Mouse (Mus musculus) erythroblast, embryonic 14.5 days (primary cell): Measurements from ENCODE around the gene Chst4. TPM values are rescaled to one million over a fixed set of nuclear protein-coding genes. Genes with fewer than 3 reads are reported as not detected.

Experiments
- H3K27me3 ChIP-seq: 2 replicates; pipeline ENCODE4 v1.6.1; 2012; ENCODE audit warnings: inconsistent platforms; ENCODE audit not compliant: control insufficient read depth
- H3K36me3 ChIP-seq: 2 replicates; pipeline ENCODE4 v1.6.1; 2012; ENCODE audit warnings: mild to moderate bottlenecking, inconsistent platforms; ENCODE audit not compliant: control insufficient read depth
- H3K4me1 ChIP-seq: 2 replicates; pipeline ENCODE4 v1.6.1; 2012; ENCODE audit warnings: inconsistent platforms; ENCODE audit not compliant: control insufficient read depth
- H3K4me3 ChIP-seq: replicated peaks from 2 replicates; pipeline ENCODE3; 2012; ENCODE audit warnings: moderate library complexity, mild to moderate bottlenecking, inconsistent platforms
- H3K9me3 ChIP-seq: 2 replicates; pipeline ENCODE4 v1.6.1; 2012; ENCODE audit warnings: low read length, inconsistent platforms, mixed read lengths; ENCODE audit not compliant: control insufficient read depth
- GATA1 ChIP-seq: IDR thresholded peaks from 2 replicates; pipeline ENCODE4 v1.6.1; 2012; ENCODE audit warnings: low read length, inconsistent platforms, mixed read lengths
- TAL1 ChIP-seq: IDR thresholded peaks from 3 replicates; pipeline ENCODE4 v1.6.1; 2012; ENCODE audit warnings: low read length, inconsistent platforms, mixed read lengths
- polyA plus RNA-seq: library from polyadenylated mRNA; stranded (reverse); fragments of >175 nt; gene quantifications from 2 replicates; pipeline ENCODE4 v1.2.3, GENCODE M21; 2012

Chst4 gene
- polyA plus RNA-seq, 1 experiment = not detected

DNA sequence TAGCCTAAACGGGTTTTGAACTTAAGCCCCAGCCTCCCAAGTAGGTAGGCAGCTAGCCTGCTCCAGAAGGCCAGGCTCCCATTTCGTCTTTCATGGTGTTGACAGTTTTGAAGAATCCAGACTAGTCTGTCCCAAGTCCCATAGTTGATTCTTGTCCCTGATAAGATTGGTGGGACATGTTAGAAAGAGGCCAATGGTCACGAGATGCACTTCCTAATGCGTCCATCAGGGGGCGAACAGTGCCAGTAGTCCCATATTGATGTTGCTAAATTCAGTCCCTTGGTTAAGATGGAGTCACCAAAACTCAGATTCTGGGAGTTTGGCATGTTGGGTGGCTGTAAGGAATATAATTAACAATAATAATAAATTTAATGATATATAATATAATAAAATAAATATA, 28.7 kb downstream of the Chst4 start:
- H3K4me3 ChIP-seq = no peak overlapping the region
- no peaks in the 10 kb centered on the region for H3K36me3 ChIP-seq
- TF ChIP-seq GATA1 (no peak), TAL1 (no peak)
- no peaks in the 10 kb centered on the region; the same call in 1 of the 2 replicates for H3K9me3 ChIP-seq
- no peaks in the 10 kb centered on the region; the same call in 1 of the 2 replicates for H3K4me1 ChIP-seq
- H3K27me3 ChIP-seq = no peaks in the 10 kb centered on the region

DNA sequence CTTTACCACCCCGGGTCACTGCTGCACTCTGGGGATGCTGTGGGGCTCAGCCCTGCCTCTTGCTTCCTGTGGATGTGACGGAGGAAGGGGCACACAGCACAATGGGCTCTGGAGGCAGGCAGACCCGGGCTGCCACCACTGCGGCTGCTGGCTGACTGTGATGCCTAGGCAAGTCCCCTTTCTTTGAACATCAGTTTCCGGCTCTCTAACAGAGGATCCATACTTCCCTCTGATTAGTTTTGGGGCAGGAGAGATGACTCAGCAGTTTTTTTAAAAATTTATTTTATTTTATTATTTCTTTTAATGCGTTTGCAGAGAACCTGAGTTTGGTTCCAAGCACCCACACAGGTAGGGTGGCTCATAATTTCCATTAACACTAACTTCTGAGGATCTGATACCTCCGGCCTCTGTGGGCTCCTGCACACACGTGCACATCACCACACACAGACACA, 30.5 kb downstream of the Chst4 start:
- Histone ChIP-seq H3K4me1 (no peaks in the 10 kb centered on the region; the same call in 1 of the 2 replicates), H3K36me3 (no peaks in the 10 kb centered on the region), H3K27me3 (no peaks in the 10 kb centered on the region), H3K9me3 (no peaks in the 10 kb centered on the region; the same call in 1 of the 2 replicates), H3K4me3 (no peak overlapping the region)
- TF ChIP-seq TAL1 = no peak
- TF ChIP-seq GATA1 = no peak

GRCm38 (mm10) chr8:110008228-110008994, 31.1 kb downstream of the Chst4 start:
- Histone ChIP-seq H3K4me3 (no peak overlapping the region), H3K36me3 (no peaks in the 10 kb centered on the region), H3K9me3 (no peaks in the 10 kb centered on the region; the same call in 1 of the 2 replicates), H3K4me1 (no peaks in the 10 kb centered on the region; the same call in 1 of the 2 replicates), H3K27me3 (no peaks in the 10 kb centered on the region)
- TF ChIP-seq GATA1 = no peak
- TF ChIP-seq TAL1 = no peak; the same call in 2 of the 3 replicates

DNA sequence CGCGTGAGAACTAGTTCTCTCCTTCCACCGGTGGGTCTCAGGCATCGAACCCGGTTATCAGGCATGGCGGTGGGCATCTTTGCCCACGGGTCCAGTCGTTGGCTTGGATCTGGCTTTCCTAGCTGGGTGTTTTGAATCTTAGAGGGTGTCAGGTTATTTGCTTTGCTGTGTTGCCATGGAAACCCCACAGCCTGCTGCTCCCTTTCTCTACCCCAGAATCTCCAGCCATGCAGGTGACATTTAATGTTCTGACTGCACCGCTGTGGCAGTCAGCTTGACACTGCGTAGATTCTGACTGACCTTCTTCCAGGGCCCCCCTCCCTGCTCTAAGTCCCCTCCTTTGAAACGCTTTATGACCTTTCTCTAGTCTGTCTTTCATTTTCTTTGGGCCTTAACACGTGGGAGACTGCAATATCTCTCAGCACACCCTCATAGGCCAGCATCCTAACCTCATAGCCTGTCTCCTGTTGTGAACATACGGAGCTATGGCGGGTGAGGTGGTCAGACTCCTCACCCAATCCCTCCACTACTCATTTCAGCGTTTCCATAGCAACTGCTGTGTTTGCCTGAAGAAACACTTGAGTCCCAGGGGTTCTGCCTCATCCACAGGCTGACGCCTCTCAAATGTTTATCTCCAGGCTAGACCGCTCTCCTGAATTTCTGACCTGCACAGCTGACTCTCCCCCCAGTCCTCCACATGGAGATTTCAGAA, 33.1 kb downstream of the Chst4 start:
- Histone ChIP-seq H3K9me3 (no peaks in the 10 kb centered on the region; the same call in 1 of the 2 replicates), H3K36me3 (no peaks in the 10 kb centered on the region)
- no peak for TF ChIP-seq TAL1
- no peak for TF ChIP-seq GATA1

DNA sequence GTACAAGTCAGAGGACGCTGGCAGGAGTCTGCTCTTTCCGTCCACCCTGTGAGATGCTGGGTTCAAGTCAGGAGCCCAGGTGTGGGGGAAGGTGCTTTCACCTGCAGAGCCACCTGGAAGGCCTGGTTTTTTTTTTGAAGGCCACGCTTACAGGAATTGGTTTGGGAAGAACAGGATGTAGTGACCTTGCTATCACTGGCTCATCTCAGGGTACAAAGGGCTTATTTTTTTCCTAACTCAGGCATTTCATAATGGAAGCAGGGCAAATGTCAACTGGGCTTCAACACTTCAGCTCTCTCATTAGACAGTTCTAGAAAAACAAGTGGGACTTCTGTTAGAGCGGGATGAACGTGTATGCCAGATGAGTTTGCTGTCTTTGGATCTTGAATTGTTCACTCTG, 35.2 kb downstream of the Chst4 start:
- TF ChIP-seq TAL1 (no peak), GATA1 (no peak)
- H3K4me1 ChIP-seq = no peaks in the 10 kb centered on the region; the same call in 1 of the 2 replicates
- no peaks in the 10 kb centered on the region for H3K36me3 ChIP-seq
- H3K27me3 ChIP-seq = no peaks in the 10 kb centered on the region
- no peak overlapping the region for H3K4me3 ChIP-seq
- H3K9me3 ChIP-seq = no peaks in the 10 kb centered on the region; the same call in 1 of the 2 replicates

More for the DNA sequence above, 33.1 kb downstream of the Chst4 start:
- Histone ChIP-seq H3K4me1 (no peaks in the 10 kb centered on the region; the same call in 1 of the 2 replicates), H3K4me3 (no peak overlapping the region), H3K27me3 (no peaks in the 10 kb centered on the region)

- TF ChIP-seq TAL1 = no peak
- no peak for TF ChIP-seq GATA1
- H3K36me3 ChIP-seq = no peaks in the 10 kb centered on the region
- H3K9me3 ChIP-seq = no peaks in the 10 kb centered on the region; the same call in 1 of the 2 replicates
- H3K27me3 ChIP-seq = no peaks in the 10 kb centered on the region
- H3K4me3 ChIP-seq = no peak overlapping the region
- no peaks in the 10 kb centered on the region for H3K4me1 ChIP-seq
These were observed 36.6 kb downstream of the Chst4 start for GRCm38 (mm10) chr8:110002953-110003352.

- TF ChIP-seq GATA1 (no peak), TAL1 (no peak)
These were observed 39.6 kb downstream of the Chst4 start for GRCm38 (mm10) chr8:109999974-110000373.

DNA sequence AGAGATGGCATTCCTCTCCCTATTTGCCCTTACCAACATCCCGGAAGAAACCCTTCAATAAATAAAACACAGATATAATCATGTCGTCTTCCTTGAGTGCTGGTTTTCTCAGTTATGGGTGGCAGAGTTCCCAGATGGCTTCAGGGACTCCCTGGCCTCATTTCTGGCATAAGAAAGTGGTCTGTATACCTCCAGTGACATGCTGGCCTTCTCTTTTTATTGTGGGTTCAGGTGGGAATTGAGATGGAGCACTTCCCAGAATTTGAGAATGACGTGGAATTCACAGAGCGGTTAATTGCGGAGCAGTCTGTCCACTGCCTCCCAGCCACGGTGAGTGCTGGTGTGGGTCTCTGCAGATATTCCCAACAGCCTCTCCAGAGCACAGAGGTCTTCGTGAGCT, 41.5 kb downstream of the Chst4 start:
- TF ChIP-seq TAL1 (no peak), GATA1 (no peak)
- Histone ChIP-seq H3K27me3 (no peaks in the 10 kb centered on the region), H3K36me3 (no peaks in the 10 kb centered on the region), H3K4me1 (no peaks in the 10 kb centered on the region), H3K9me3 (no peaks in the 10 kb centered on the region), H3K4me3 (no peak overlapping the region)

More at GRCm38 (mm10) chr8:109999974-110000373, 39.6 kb downstream of the Chst4 start:
- no peaks in the 10 kb centered on the region for H3K4me1 ChIP-seq
- no peaks in the 10 kb centered on the region for H3K36me3 ChIP-seq
- H3K9me3 ChIP-seq = no peaks in the 10 kb centered on the region
- H3K27me3 ChIP-seq = no peaks in the 10 kb centered on the region
- no peak overlapping the region for H3K4me3 ChIP-seq

DNA sequence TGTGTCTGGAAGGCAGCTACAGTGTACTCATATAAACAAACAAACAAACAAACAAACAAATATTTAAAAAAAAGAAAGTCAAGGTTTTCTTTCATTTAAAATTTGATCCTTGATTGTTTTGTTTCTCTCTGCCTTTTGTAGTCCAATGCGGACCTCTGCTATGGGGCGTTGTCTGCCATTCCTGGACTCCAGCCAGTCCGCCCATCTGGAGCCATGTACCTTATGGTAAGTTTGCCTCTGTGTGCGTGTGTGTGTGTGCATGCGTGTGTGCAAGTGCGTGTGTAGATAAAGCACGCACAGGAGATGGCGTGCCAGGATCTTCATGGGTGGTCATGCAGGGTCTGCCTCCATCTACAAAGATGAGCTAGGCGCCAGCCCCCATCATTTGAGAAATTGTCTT, 42.2 kb downstream of the Chst4 start:
- TF ChIP-seq TAL1 (no peak), GATA1 (no peak)
- Histone ChIP-seq H3K27me3 (no peaks in the 10 kb centered on the region), H3K4me1 (no peaks in the 10 kb centered on the region), H3K9me3 (no peaks in the 10 kb centered on the region), H3K4me3 (no peak overlapping the region), H3K36me3 (no peaks in the 10 kb centered on the region)
